Mouse (Mus musculus) regulatory T cell (primary cell): ENCODE measurements around the gene Mei1.

ENCODE experiments used
- in situ Hi-C: fragments of 300-600 bp; cut with MboI, MseI; formaldehyde crosslinking; loops from one replicate; pipeline ENCODE4 v1.15.1; 2025; ENCODE audit warnings: high pct_unique_total_duplicates

Mei1 gene

DNA sequence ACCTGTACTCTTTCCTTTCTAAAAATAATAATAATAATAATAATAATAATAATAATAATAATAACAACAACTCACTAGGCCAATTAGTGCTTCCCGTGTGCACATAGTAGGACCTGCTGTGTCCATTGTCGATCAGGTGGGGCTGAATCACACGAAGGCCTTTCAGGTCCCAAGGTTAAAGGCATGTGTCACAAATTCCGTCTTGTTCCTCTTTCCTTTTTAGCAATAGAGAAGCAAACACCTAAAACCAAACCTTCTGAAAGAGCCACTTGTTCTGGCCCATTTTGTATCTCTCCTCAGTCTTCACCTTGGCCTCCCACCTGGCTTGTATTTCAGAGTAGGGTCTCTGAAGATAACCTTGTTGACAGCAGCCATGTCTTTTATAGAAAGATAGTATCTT lies 81.4 kb downstream of the Mei1 start:
- in situ Hi-C loops = no loop called here

DNA sequence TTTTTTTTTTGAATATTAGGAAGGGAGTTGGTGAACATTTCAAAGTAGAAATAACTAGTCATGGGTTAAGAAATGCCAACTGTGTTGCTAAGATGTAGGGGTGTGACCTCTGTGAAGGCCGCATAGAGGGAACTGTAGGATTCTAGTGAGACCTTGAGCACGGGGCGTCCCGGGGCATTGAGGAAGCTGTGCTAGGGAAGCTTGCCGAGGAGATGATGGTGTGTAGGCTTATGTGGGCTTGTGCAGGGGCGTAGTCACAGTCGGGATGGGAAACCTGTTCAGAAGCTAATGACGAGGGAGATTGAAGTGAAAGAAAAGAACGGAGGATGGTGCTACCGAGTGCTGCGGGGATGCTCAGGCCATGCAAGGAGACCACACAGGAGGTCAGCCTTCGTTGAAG lies 82.2 kb downstream of the Mei1 start:
- in situ Hi-C loops = no loop called here

DNA sequence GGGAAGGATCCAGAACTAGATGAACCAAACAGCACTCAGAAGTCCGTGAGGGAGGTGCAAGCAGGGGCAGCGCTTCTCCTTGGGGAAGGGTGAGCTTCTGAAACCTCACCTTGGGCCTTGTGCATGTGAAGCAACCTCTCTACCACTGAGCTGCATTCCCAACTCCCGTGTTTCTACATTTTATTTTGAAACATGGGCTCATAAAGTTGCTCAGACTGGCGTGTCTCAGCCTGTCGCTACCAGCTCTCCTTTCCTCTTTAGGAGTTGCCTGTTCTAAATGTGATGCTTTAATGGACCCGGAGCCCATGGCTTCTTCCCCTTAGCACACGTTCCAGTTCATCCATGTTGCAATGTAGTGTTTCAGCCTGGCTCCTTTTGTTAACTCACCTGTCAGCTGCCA lies 82.6 kb downstream of the Mei1 start:
- in situ Hi-C loops = no loop called here

DNA sequence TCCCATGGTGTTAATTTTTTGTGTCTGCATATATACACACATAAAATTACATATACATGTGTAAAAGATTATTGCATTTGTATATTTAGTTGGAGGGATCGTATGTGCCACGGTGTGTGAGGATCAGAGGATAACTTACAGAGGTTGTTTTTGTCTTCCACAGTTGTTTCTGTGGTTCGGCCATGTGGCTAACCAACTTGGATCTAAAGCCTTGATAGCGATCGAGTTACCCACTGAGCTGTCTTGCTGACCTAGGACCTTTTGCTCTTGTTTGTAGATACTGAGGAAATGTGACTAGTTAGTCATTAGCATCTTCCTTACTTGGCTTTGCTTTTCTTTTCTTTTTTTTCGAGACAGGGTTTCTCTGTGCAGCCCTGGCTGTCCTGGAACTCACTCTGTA lies 86.5 kb downstream of the Mei1 start:
- in situ Hi-C loops = no loop called here

DNA sequence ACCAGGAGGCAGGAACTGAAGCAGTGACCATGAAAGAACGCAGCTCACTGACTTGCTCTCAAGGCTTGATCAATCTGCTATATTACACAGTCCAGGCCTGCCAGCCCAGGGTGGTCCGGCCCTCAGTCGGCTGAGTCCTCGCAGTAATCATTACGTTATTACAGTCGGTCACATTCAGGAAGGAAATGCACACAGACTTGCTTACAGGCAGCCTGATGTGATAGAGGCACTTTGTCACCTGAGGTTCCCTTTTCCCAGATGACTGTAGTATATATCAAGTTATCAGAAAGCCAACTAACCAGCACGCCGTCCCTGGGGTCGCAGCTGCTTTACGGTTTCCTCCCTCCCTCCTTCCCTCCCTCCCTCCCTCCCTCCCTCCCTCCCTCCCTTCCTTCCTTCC lies 87.1 kb downstream of the Mei1 start:
- in situ Hi-C loops = no loop called here

DNA sequence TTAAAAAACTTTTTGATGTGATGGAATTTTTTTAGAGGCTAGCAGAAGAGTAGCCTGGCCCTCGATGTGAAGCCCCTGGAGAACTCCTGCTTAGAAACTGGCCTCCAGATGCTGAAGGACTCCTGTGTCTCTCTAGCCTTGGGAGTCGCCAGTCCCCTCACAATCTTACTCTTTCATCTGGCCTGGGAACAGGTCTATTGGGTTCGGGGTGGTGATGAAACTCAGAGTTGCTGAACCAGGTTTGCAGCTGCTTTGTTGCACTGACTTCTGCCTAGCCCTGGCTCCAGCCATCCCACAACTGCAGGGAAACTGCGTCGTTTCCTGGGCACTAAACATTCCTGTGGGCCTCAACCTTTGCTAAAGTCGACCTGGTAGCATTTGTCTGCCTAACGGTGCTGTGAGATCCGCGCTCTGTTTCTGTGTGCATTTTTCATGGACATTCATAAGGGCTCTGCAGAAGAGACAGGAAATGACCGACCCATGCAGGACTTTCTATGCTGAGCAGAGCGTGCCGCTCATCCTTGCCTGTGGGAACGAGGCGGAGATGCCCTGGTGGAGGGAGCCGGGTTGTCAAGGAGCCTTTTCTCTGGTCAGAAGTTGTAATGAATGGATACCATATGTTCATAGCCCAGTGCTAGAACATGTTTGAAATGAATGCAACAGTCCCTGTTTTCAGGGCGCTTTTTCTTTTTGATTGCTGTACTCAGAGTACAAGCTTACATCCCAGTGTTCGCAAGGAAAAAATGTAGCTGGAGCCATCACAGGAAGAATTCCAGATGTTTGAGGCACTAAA lies 88.6 kb downstream of the Mei1 start:
- in situ Hi-C loops = no loop called here

DNA sequence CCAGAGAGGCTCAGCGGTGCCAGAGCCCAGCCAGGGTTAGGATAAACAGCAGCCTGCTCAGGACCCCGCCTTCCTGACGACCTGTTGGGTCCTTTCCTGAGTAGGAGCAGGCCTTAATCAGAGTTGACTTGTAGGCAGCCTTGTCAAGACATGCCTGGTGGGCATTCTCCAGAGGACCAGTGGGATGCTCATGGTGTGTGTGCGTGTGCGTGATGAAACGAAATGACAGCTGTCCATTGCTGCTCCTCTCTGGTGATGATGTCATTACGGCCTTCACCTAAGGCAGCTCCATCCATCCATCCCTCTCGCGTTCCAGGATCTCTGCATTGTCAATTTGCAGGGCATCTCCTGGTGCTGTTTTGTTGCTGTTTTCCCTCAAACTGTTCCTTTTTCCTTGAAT lies 89.7 kb downstream of the Mei1 start:
- in situ Hi-C loops = no loop called here

DNA sequence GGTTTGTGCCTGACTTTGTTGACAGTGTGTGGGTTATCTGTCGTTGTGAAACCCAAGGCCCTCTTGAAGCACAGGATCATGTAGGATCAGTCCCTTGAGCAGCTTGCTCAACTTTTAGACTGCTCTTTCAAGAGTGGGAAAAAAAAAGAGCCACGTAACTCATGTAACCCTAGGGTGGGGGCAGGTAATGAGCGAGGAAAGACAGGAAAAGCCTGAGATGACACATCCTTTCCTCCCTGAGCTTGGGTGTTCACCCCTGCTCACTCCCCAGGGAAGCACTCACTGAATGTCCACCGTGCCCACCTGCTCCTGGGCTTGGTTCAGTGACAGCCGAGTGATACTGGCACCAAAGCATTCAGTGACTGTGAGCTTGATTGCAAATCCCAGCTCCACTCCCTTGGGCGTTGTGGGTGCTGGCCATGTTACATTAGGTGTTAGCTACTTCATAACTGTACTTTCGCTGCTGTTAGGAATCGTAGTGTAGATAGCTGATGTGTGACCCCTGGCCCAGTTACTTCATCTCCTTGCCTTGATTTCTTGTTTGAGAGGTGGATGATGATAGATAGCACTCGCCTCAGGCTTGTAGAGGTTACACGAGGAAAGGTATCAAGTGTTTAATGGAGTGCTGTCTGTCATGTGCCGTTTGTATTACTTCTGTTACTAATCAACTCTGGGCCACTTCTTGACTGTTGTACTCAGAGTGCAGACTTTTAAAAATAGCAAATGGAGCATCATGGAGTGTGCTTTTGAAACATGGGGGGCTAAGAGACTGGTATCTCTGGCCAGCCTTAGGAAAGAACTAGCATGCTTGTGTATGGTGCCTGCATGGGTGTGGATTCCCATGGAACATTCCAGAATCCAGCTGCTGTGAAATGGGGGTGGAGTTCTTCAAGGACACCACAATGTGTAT lies 91.2 kb downstream of the Mei1 start:
- in situ Hi-C loops = no loop called here

DNA sequence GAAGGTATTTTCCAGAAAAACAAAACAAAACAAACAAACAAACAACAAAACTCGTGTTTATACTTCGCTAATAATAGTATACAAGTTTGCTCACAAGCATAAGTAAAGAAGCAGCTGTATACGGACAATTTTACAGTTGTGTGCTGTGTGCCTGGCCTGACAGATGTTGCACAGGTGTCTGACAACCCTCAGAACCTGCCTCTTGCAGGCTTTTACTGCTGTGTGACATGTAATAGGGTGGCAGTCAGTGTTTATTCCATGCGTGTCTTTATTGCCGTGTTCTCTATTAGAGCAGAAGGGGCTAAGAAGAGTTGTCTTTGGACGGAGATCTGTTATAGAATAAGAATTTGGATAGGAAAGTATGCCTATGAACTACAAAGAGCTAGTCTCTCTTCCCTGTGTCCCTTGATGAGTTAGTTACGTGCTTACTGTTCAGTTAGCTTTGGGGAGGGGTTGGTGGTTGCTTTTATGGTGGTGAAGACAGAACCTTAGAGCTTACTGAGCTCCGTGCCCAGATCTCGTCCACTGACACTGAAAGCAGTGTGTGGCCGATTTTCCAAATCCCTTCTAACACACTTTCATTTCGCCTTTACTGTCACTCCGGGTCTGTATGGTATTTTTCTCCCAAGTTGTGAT lies 92.3 kb downstream of the Mei1 start:
- in situ Hi-C loops = no loop called here

DNA sequence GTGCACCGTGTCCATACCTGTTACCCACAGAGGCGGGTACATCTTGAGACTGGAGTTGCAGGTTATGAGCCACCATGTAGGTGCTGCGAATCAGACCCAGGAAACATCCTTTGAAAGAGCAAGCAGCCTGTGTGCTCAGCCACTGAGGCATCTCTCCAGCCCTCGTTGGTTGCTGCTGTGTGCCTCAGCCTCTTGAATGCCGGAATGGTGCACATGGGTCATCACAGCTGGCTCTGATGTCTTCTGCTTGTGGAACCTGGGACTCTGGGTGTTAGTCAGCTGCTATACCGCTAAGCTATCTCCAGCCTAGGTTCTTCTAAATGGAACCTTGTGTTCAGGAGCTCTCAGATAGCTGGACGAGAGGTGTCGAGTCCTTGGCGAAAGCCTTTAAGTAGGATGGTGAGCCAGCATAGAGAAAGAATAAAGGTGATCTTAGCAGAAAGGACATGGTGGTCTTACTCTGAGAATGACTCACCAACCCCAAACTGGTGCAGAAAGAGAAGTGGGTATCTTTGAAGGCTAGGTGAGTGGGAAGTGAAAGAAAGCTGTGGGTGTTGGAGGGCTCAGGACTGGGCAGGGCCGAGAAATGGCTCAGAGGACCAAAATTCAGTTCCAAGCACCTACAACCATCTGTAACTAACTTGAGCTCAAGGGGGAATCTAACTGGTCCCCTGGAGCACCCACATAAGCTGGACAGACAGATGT lies 93.7 kb downstream of the Mei1 start:
- in situ Hi-C loops = no loop called here

DNA sequence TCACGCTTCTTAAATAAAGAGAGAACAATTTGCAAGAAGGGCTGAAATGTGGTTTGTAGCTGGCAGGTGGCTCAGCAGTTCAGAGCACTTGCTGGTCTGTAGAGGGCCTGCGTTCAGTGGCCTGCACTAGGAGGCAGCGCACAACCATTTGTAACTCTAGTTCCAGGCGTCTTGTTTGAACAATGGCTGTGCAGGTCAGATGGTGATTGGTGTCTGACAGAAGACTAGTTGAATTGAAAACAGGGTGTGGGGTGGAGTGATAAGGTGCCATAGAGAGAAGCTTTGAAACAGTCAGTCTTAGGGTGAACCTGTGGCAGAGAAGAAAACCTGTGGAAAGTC lies 94.2 kb downstream of the Mei1 start:
- in situ Hi-C loops = no loop called here

DNA sequence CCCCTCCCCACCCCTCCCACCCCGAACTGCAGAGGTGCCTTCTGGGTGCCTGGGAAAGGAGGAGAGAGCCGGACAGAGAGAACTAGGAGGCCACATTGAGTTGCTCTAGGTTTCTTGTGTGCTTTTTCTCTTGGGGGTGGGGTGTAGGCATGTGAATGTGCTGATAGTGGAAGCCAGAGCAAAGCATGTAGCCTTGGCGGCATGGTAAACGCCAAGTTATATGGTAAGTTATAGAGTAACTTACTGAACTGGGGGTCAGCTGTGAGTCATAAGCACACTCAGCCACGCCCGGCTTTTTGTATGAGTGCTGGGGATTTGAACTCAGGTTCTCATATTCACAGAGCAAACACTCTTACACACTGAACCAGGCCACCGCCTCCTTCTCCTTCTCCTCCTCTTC lies 94.7 kb downstream of the Mei1 start:
- in situ Hi-C loops = no loop called here

DNA sequence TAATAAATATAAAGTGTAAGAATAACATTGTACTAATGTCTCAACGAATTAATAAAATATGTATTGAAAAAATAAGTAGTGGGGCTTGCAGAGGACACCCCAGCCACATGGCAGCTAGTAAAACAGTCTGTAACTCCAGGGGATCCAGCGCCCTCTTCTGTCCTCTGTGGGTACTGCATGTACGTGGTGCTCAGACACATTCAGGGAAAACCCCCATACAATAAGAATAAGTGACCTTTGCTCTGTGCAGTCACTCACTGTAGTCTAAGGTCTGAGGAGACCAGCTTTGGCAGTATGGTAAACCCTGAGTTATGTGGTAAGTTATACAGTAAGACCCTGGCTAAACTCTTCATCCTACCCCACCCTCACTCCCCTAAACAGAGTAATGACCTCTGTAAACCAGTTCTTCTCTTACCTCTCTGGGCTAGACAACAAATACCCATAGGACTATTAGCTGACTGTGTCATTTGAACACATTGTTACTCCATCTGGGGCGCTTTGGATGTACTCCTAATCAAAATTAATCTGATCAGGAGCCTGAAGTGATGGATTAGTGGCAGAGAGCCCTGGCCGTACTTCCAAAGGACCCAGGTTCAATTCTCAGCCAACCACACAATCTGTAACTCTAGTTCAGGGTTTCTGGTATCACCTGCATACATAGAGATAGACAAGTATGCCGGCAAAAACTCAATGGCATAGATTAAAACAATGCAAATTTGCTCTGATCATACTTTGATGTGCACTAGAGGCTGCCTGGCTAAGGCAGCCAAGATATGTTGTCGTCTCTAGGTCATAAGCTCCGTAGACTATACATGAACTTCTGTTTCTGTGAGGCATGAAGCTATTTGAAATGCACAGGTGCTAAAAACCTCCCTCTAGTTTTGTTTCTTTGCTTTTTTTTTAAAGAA lies 95.8 kb downstream of the Mei1 start:
- in situ Hi-C loops = no loop called here

DNA sequence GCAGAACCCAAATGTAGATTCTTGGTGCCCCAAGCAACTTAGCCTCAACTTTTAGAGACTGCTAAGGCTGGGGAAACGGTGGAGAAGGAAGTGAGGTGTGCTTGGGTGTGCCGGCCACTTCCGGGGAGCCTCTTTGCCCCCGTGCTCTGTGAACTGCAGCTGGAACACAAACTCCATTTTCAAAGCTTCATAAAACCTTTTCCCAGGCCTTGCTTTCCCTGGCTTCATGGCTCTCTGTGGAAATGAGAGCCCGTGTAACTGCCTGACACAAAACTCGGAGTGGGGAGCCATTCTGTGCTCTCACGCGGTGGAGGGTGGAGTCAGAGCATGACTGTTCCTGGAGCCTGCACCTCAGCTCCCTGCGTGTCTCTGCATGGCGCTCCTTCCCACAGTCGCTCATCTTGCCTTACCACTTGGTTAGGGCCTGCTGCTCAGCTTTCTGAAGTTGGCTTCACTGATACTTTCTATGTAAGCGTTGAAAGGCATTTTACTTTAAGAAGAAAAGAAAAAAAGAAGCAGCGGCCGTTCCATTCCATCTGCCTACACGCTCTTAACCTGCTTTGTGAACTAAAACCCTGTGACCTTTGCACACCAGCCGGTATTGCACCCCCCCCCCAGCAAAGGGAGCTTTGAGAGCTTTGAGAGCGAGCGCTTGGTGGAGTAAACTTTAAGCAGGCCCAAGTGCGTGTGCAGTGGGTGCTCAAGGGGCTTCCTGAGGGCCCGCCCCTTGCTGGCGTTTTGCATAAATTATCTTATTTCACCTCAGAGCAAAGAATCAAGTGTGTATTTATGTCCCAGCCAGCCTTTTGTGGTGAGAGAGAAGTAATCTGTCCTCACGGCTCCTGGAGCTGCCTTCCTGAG lies 96.7 kb downstream of the Mei1 start:
- in situ Hi-C loops = no loop called here

DNA sequence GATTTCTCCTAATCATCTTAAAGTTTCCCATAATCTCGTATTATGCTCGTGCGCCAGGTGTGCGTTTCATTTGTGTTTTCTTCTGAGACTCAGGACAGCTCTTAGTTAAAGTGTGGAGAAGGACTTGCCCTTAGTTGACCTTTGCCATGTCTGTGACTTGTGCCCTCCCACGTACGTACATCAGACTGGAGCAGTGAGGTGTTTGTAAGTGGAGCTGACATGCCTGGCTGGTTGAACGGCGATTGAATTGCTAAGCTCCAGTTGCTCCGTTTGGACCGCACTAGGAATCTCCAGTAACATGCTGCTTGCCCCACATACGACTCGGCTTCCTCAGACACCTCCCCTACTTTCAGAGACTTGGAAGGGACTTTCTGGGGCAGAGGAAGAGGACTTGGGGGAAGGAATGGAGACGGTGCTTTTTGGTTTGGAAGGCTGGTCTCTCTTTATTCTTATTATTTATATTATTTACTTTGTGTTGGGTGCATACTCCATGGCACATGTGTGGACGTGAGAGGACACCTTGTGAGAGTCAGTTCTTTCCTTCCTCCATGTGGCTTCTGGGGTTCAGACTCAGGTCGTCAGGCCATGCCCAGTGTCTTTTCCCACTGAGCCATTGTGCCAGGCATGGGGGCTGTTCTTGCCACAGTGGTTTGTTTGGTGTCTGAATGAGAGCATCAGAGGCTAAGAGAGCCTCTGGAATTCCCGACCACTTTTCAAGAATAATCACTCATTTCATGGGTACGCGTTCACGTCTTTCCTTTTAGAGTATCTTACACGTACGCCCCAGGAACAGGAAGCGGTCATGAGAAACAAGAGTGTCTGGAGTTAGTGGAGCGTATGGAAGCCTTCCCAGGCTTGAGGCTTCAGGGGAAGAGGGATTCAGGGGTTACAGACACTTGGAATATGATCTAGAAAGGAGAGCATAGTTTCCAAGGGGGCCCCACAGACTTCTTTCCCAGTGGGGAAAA lies 97.7 kb downstream of the Mei1 start:
- in situ Hi-C loops = no loop called here

DNA sequence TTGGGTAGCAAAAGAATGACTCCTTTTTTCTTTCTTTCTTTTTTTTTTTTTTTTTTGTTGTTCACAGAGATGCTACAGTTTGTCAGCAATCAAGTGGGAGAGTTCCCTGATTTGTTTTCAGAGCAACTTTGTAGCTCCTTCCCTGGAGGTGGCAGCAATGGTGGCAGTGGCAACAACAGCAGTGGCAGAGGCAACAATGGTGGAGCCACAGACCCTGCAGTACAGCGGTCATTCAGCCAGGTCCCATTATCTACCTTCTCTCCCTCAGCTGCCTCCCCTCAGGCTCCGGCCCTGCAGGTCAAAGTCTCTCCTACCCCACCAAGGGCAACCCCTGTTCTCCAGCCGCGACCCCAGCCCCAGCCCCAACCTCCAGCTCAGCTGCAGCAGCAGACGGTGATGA lies 99.9 kb downstream of the Mei1 start:
- in situ Hi-C loops = no loop called here

DNA sequence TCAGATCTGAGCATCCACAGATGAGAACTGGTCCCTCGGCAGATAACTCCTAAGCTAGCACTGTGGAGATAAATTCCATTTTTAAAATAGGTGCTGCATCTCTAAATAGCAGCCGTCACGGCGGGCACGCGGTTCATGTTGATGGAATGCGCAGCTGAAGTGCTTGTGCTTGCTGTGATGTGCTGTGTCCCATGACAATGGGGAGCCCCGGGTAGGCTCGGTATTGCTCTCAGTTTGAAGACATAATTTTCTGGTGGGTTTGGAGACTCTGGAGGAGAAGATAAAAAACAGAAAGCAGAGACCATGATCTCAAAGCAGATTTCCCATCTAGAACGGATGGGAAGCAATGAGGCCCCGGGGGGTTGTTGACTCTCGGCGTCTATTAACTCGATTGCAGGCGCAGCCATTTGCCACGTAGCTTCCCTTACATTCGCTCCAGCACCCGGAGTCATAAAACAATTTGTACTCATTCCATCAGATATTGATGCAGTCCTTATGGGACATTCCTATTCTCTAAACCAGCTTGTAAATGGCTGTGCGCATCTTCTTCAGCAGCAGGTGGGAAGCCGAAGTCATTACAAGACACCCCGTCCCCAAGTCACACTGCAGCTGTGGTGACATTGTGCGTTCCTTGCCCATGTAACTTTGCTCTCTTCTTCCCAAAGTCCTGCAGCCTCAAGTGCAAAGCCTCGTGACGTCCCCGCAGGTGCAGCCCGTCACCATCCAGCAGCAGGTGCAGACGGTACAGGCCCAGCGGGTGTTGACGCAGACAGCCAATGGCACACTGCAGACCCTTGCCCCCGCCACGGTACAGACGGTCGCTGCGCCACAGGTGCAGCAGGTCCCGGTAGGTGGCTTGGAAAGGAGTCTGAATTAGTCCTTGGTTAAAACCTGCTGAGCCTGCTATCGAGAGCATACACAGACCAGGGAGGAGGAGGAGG lies 100.9 kb downstream of the Mei1 start:
- in situ Hi-C loops = no loop called here

DNA sequence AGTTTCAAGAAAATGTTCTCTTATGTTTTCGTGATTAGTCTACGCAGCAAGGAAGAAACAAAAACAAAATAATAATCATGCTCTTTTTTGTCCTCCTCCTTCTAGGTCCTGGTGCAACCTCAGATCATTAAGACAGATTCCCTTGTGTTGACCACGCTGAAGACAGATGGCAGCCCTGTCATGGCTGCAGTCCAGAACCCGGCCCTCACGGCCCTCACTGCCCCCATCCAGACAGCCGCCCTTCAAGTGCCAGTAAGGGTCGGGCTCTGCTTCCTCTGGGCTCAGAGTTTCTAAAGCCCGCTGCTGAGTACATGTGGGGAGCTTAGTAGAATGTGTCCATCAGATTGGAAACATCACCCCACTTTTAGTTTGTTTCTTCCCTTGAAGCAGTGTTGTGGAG lies 102.9 kb downstream of the Mei1 start:
- in situ Hi-C loops = no loop called here
